Mouse (Mus musculus): ENCODE data around the gene Mlycd.
A peak's percentile ranks its signal among the peaks of the same experiment; 100 is the strongest.
"Not testable (repeated sequence)": the region's sequence is repeated elsewhere in the genome, so short reads cannot be mapped to it uniquely, and the experiment has no call there.

Gene Mlycd

DNA sequence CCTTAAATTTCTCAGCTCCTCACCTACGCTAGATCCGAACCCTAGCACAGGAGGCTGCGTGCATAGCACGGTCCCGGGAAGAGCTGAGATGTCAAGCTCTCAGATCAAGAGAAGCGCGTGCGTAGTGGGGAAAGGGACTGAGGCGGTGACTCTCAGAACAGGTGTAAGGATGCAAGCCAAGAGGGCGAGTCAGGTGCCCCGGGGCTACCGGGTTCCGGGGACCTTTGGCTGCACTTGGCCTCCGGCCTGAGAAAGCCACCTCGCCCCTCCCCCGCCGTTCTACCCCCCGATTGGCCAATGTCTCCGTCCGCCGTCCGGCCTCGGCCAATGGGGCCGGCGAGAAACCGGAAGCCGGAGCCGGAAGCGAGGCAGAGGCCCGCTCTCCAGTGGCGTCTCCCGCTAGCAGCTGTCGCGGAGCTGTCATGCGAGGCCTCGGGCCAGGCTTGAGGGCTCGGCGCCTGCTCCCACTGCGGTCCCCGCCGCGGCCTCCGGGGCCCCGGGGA is at the start of gene Mlycd:
Gene Mlycd (plus strand): TSS at position 355 of the 503 bp plus-strand sequence.
- DNase-seq (ENCODE audit: low spot score) = peak; percentile 93

DNA sequence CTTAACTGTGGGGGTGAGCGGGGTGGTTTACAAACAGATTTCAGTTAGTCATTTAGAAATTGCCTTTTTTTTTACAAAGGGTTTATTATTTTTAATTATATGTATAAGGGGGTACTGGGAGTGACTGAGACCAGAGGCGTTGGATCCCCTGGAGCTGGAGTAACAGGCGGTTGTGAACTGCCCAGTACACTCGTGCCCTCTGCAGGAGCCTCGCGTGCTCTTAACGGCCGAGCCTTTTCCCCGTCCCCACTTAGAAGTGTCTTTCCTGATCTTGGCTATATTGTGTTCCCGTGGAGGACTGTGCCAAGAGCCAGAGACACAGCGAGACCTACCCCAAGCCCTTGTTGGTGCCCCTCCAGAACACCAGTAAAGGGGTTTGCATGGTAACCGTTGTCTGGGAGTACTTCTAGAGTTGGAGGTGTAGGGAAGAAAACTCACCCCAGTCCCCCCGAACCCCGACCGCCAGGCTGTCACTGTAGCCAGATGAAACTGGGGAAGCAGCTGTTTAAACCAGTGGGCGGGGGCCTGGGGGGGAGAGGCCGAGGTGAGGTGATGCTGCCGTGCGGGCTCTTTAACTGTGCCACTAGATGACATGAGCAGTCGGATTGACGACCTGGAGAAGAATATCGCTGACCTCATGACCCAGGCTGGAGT is 49.5 kb upstream of the Mlycd start:
- no peak for DNase-seq (ENCODE audit: low spot score)

- DNase-seq (ENCODE audit: low spot score) = no peak
These were observed 49.0 kb upstream of the Mlycd start for GRCm38 (mm10) chr8:119345683-119346075.

DNA sequence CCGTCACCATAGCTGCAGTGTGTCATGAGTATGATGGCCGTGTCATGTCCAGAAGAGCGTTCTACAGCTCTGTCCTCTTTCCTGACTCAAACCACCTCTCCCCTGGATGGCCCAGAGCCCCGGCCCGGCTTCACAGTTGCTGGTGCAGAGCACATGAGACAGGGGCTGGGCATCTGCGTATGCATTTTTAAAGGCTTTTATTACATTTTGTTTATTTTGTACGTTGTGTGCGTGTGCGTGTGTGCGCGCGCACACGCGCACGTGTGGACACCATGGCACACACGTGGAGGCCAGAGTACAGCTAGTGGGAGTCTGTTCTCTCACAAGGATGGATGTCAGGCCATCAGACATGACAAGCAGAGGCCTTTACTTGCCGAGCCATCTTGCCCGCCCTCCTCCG is 43.0 kb upstream of the Mlycd start:
- DNase-seq (ENCODE audit: low spot score) = no peak

DNA sequence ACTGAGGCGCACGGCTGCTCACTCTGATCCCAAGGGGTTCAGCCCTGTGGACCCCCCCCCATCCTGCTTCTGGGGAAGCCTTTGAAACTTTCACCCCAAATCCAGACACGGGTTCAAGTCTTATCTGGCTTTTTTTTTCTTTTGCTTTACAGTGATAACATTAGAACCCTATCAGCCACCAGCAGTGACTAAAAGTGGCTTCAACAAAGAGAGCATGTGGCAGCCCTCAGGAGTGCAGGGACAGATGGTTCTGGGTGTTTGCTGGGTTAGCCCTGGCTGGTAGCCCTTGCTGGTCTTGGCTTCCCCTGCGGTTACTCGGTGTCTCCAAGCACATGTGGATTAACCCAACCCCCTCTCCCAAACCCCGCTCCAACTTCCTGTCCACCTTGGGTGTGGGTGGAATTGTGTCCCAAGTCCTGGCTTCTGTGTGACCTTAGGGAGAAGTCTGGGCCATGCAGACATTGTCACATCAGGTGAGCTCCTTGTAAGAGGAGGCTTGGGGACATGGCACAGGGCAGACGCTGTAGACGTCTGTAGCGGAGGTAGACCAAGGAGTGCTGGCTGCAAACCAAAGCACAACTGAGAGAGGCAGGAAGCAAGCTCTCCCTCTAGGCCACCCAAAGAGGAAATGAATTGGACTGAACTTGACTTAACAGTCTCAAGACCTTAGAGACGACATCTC is 41.6 kb upstream of the Mlycd start:
- no peak for DNase-seq (ENCODE audit: low spot score)

- no peak for DNase-seq (ENCODE audit: low spot score)
These were observed 41.0 kb upstream of the Mlycd start for GRCm38 (mm10) chr8:119353659-119354023.

- DNase-seq (ENCODE audit: low spot score) = not testable (repeated sequence)
These were observed 38.0 kb upstream of the Mlycd start for GRCm38 (mm10) chr8:119356631-119357030.

DNA sequence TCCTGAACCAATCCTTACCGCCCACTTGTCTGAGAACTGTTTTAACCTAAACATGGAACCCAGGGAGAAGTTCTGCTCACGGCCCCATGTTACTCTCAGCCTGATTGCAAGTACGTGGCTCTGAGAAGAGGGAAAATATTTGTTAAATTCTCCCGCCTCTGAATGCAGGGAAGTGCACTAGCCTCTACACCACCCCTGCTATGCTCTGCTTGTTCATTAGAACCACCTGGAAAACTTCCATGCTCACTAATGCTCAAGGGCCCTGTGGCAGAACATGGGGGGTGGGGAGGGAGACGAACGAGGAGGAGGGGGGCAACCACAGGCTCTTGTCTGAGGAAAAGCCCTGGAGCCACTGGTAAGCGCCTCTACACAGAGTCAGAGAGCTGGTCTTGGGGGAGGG is 36.5 kb upstream of the Mlycd start:
- no peak for DNase-seq (ENCODE audit: low spot score)

DNA sequence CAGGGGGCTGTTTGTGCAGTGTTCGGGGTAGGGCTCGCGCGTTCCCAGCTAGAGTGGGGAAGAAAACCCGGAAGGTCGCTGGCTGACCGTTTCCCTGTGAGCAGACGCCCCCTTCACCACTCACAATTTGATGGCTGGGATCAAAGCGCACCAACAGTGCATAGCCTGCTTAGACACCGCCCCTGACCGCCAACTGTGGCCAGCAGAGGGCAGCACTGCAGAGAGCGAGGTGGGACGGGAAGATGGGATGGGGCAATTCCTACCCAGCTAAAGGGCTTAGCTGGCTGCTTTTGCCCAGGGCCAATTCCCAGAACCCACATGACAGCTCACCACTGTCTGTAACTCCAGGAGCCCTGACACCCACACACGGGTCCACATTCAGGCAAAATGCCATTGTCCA is 35.8 kb upstream of the Mlycd start:
- DNase-seq (ENCODE audit: low spot score) = peak; percentile 79

GRCm38 (mm10) chr8:119360686-119361295 is 33.9 kb upstream of the Mlycd start:
- no peak for DNase-seq (ENCODE audit: low spot score)

GRCm38 (mm10) chr8:119374716-119375115 is 20.0 kb upstream of the Mlycd start:
- not testable (repeated sequence) for DNase-seq (ENCODE audit: low spot score)

- no peak for DNase-seq (ENCODE audit: low spot score)
These were observed 16.2 kb upstream of the Mlycd start for GRCm38 (mm10) chr8:119378476-119378875.

- no peak for DNase-seq (ENCODE audit: low spot score)
These were observed 14.1 kb upstream of the Mlycd start for GRCm38 (mm10) chr8:119380619-119381018.

- peak; percentile 74 for DNase-seq (ENCODE audit: low spot score)
These were observed 10.2 kb upstream of the Mlycd start for GRCm38 (mm10) chr8:119384478-119384877.

DNA sequence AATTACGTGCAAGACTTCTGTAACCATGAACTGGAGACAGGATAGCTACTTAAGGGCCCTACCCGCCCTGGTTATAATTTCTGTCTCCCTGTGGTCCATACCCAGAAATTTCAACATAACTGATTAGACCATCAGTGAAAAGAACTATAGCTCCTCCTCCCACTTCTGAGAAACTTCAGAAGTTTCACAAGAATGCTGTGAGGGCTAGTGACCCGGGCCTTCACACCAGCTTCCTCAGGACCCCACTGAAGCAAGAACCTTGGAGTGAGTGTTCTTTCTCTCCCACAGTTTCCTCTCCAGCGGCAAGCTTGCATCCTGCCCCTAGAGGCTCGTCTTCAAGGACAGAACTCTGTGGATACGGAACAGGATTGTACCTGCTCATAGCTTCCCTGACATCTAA is 8.8 kb upstream of the Mlycd start:
- DNase-seq (ENCODE audit: low spot score) = no peak

DNA sequence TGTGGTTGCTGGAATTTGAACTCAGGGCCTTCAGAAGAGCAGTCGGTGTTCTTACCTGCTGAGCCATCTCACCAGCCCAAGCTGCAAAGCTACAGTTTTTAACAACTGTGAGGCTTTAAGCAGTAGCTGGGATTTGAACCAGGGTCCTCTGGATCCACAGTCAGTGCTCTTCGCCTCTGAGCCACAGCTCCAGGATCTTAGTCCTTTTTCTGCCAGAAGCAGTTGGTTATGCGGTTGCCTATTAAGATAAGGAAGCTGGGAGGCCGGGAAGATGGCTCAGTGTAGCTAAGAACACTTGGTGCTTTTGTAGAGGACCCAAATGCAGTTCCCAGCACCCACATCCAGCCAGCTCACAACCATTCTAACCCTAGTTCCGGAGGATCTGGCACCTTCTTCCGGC is 7.7 kb upstream of the Mlycd start:
- no peak for DNase-seq (ENCODE audit: low spot score)

DNA sequence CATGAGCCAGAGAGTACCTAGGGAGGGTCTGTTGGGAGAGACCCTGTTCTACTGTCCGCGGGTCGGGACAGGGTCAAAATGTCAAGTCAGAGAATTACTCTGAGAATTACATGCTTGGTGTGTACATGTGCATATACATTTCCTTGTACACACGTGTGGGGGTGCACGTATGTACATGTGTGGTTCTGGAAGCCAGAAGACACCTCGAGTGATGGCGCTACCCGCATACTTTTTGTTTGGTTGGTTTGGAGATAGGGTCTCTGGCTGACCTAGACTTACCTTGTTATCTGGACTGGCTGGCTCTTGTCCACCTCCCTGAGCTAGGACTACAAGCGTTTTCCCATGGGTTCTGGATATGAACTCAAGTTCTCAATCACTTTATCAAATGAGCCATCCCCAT is 581 bp upstream of the Mlycd start:
- no peak for DNase-seq (ENCODE audit: low spot score)

- DNase-seq (ENCODE audit: low spot score) = peak; percentile 48
These were observed 633 bp downstream of the Mlycd start for GRCm38 (mm10) chr8:119395072-119395950.

DNA sequence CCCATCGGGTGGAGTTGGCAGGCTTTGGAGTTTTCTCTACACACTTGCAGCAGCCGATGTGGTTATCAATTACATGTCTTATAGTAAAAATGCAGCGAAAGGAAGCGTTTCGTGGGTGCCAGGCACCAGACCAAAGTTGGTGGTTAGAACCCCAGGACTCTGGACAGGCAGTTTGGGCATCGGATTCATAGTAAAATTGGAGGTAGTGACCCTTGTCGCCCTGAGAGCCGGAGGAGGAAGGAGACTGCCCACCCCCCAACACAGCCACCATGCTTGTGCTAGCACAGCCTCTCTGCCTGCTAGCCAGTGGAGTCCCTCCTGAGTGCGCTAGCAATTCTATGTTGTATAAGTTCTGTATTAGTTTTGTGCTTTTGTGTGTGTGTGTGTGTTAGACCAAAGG is 3.9 kb downstream of the Mlycd start:
- no peak for DNase-seq (ENCODE audit: low spot score)

GRCm38 (mm10) chr8:119399255-119399654 is 4.6 kb downstream of the Mlycd start:
- DNase-seq (ENCODE audit: low spot score) = no peak

- DNase-seq (ENCODE audit: low spot score) = no peak
These were observed 5.5 kb downstream of the Mlycd start for GRCm38 (mm10) chr8:119400122-119400671.

GRCm38 (mm10) chr8:119400904-119401303 is 6.2 kb downstream of the Mlycd start:
- no peak for DNase-seq (ENCODE audit: low spot score)

Data from testis, postnatal 14 days (tissue).